Mouse (Mus musculus) heart, embryonic 15.5 days (tissue): ENCODE measurements at regions not wholly inside any gene's neighbourhood (a gene's known extent, or its start where the extent isn't known, plus 50 kb on each side); places are given as distances from the start of the nearest gene placed in this dataset.

Source experiments
- ATAC-seq: fragments of 200-750 bp; cut with Nextera tagmentation; replicated peaks from 2 replicates; pipeline ENCODE4 v1.8.0; 2017; ENCODE audit warnings: low read depth, moderate TSS enrichment; ENCODE audit not compliant: insufficient number of reproducible peaks, insufficient read depth, low FRiP score
- H3K27ac ChIP-seq: fragments of 300-500 bp; sonication (generic); 2 replicates; pipeline ENCODE4 v1.5.1; 2015; ENCODE audit warnings: mild to moderate bottlenecking, inconsistent platforms
- H3K27me3 ChIP-seq: fragments of 300-500 bp; sonication (generic); 2 replicates; pipeline ENCODE4 v1.6.1; 2015; ENCODE audit warnings: inconsistent platforms
- H3K36me3 ChIP-seq: fragments of 300-500 bp; sonication (generic); 2 replicates; pipeline ENCODE4 v1.6.1; 2015; ENCODE audit warnings: mild to moderate bottlenecking, inconsistent platforms
- H3K4me1 ChIP-seq: fragments of 300-500 bp; sonication (generic); replicated peaks from 2 replicates; pipeline ENCODE4 v1.6.1; 2015; ENCODE audit warnings: inconsistent platforms
- H3K4me2 ChIP-seq: fragments of 300-500 bp; sonication (generic); 2 replicates; pipeline ENCODE4 v1.6.1; 2015; ENCODE audit warnings: inconsistent platforms, mild to moderate bottlenecking, moderate library complexity
- H3K4me3 ChIP-seq: fragments of 300-500 bp; sonication (generic); 2 replicates; pipeline ENCODE4 v1.5.1; 2015; ENCODE audit warnings: mild to moderate bottlenecking, inconsistent platforms
- H3K9ac ChIP-seq: fragments of 300-500 bp; sonication (generic); 2 replicates; pipeline ENCODE4 v1.6.1; 2015; ENCODE audit warnings: mild to moderate bottlenecking, inconsistent platforms
- H3K9me3 ChIP-seq: fragments of 300-500 bp; sonication (generic); replicated peaks from 2 replicates; pipeline ENCODE4 v1.6.1; 2016; ENCODE audit warnings: inconsistent platforms
- WGBS: fragments of 180-500 bp; shearing (Covaris S2); methylation state at CpG from one replicate; pipeline ENCODE4 v1.1.7; 2015; ENCODE audit warnings: mixed read lengths; 5-methylcytosine and 5-hydroxymethylcytosine counted together

GRCm38 (mm10) chr11:57958233-57958632, 50.6 kb upstream of the Larp1 start:
- no peak overlapping the region for H3K9ac ChIP-seq

GRCm38 (mm10) chr11:57956909-57957308, 52.0 kb upstream of the Larp1 start:
- no peak for ATAC-seq

More at GRCm38 (mm10) chr11:57958233-57958632, 50.6 kb upstream of the Larp1 start:
- Histone ChIP-seq H3K36me3 (no peaks in the 10 kb centered on the region), H3K4me1 (peaks cover 12% of the 10 kb centered on the region), H3K27me3 (no peaks in the 10 kb centered on the region), H3K4me3 (no peak overlapping the region), H3K4me2 (no peak overlapping the region), H3K9me3 (no peaks in the 10 kb centered on the region), H3K27ac (no peak overlapping the region)
- 63% methylated on average over 7 of the region's 7 CpGs for WGBS
- ATAC-seq = no peak

GRCm38 (mm10) chr11:57956076-57956475, 52.8 kb upstream of the Larp1 start:
- Histone ChIP-seq H3K36me3 (no peaks in the 10 kb centered on the region), H3K4me3 (no peak overlapping the region), H3K9me3 (no peaks in the 10 kb centered on the region), H3K27ac (no peak overlapping the region), H3K4me2 (no peak overlapping the region), H3K9ac (no peak overlapping the region), H3K4me1 (peaks cover 7% of the 10 kb centered on the region), H3K27me3 (no peaks in the 10 kb centered on the region)
- 69% methylated on average over 2 of the region's 2 CpGs for WGBS
- ATAC-seq = no peak

More at GRCm38 (mm10) chr11:57956909-57957308, 52.0 kb upstream of the Larp1 start:
- Histone ChIP-seq H3K4me2 (no peak overlapping the region), H3K36me3 (no peaks in the 10 kb centered on the region), H3K4me1 (peaks cover 9% of the 10 kb centered on the region), H3K9me3 (no peaks in the 10 kb centered on the region), H3K9ac (no peak overlapping the region), H3K27me3 (no peaks in the 10 kb centered on the region), H3K4me3 (no peak overlapping the region), H3K27ac (no peak overlapping the region)
- 83% methylated on average over 9 of the region's 9 CpGs for WGBS

GRCm38 (mm10) chr11:57955476-57955875, 53.4 kb upstream of the Larp1 start:
- H3K4me2 ChIP-seq = no peak overlapping the region
- no peaks in the 10 kb centered on the region for H3K9me3 ChIP-seq
- no peak overlapping the region for H3K27ac ChIP-seq
- H3K4me1 ChIP-seq = peaks cover 5% of the 10 kb centered on the region; the same call in 1 of the 2 replicates
- WGBS = 86% methylated on average over 7 of the region's 7 CpGs
- no peaks in the 10 kb centered on the region for H3K36me3 ChIP-seq
- H3K9ac ChIP-seq = no peak overlapping the region
- H3K27me3 ChIP-seq = no peaks in the 10 kb centered on the region
- no peak overlapping the region for H3K4me3 ChIP-seq
- ATAC-seq = no peak

- no peak for ATAC-seq
- H3K36me3 ChIP-seq = no peaks in the 10 kb centered on the region
- H3K27me3 ChIP-seq = no peaks in the 10 kb centered on the region
- no peak overlapping the region for H3K27ac ChIP-seq
- no peak overlapping the region for H3K4me2 ChIP-seq
- peaks cover 5% of the 10 kb centered on the region; the same call in 1 of the 2 replicates for H3K4me1 ChIP-seq
- WGBS = 44% methylated on average over 10 of the region's 10 CpGs
- no peak overlapping the region for H3K9ac ChIP-seq
- H3K4me3 ChIP-seq = no peak overlapping the region
- H3K9me3 ChIP-seq = no peaks in the 10 kb centered on the region
Observed at GRCm38 (mm10) chr11:57954510-57955184, 54.2 kb upstream of the Larp1 start.

- Histone ChIP-seq H3K9ac (no peak overlapping the region), H3K4me2 (no peak overlapping the region), H3K4me3 (no peak overlapping the region), H3K27me3 (no peaks in the 10 kb centered on the region), H3K4me1 (peaks cover 5% of the 10 kb centered on the region; the same call in 1 of the 2 replicates), H3K9me3 (no peaks in the 10 kb centered on the region), H3K27ac (no peak overlapping the region), H3K36me3 (no peaks in the 10 kb centered on the region)
- 54% methylated on average over 7 of the region's 7 CpGs for WGBS
- no peak; the same call in 1 of the 2 replicates for ATAC-seq
Observed at GRCm38 (mm10) chr11:57953694-57954093, 55.2 kb upstream of the Larp1 start.

GRCm38 (mm10) chr11:57952619-57953018, 56.2 kb upstream of the Larp1 start:
- Histone ChIP-seq H3K4me2 (no peak overlapping the region), H3K9me3 (no peaks in the 10 kb centered on the region), H3K4me3 (no peak overlapping the region), H3K27me3 (no peaks in the 10 kb centered on the region), H3K4me1 (peaks cover 5% of the 10 kb centered on the region; the same call in 1 of the 2 replicates), H3K36me3 (no peaks in the 10 kb centered on the region), H3K9ac (no peak overlapping the region), H3K27ac (no peak overlapping the region)
- WGBS = 55% methylated on average over 3 of the region's 3 CpGs
- ATAC-seq = no peak

- Histone ChIP-seq H3K4me2 (no peak overlapping the region), H3K4me1 (peaks cover 5% of the 10 kb centered on the region; the same call in 1 of the 2 replicates), H3K9ac (no peak overlapping the region), H3K36me3 (no peaks in the 10 kb centered on the region), H3K9me3 (no peaks in the 10 kb centered on the region), H3K27me3 (no peaks in the 10 kb centered on the region), H3K27ac (no peak overlapping the region), H3K4me3 (no peak overlapping the region)
- no peak for ATAC-seq
- WGBS = 82% methylated on average over 20 of the region's 20 CpGs
Observed at GRCm38 (mm10) chr11:57951541-57952326, 57.1 kb upstream of the Larp1 start.

GRCm38 (mm10) chr11:57950989-57951388, 57.9 kb upstream of the Larp1 start:
- H3K4me2 ChIP-seq = no peak overlapping the region
- H3K27me3 ChIP-seq = no peaks in the 10 kb centered on the region
- no peak overlapping the region for H3K4me3 ChIP-seq
- no peak overlapping the region for H3K27ac ChIP-seq
- no peak for ATAC-seq
- WGBS = 1% methylated on average over 4 of the region's 4 CpGs
- no peak overlapping the region for H3K9ac ChIP-seq
- no peaks in the 10 kb centered on the region for H3K36me3 ChIP-seq
- H3K9me3 ChIP-seq = no peaks in the 10 kb centered on the region
- H3K4me1 ChIP-seq = peaks cover 5% of the 10 kb centered on the region; the same call in 1 of the 2 replicates

- Histone ChIP-seq H3K9me3 (no peaks in the 10 kb centered on the region), H3K4me2 (no peak overlapping the region), H3K9ac (no peak overlapping the region), H3K4me1 (no peaks in the 10 kb centered on the region), H3K4me3 (no peak overlapping the region), H3K36me3 (no peaks in the 10 kb centered on the region), H3K27me3 (no peaks in the 10 kb centered on the region), H3K27ac (no peak overlapping the region)
- no peak for ATAC-seq
- 69% methylated on average over 9 of the region's 9 CpGs for WGBS
Observed at GRCm38 (mm10) chr11:57949067-57949466, 59.8 kb upstream of the Larp1 start.

- Histone ChIP-seq H3K27ac (no peak overlapping the region), H3K27me3 (no peaks in the 10 kb centered on the region), H3K9ac (no peak overlapping the region), H3K36me3 (no peaks in the 10 kb centered on the region), H3K4me3 (no peak overlapping the region), H3K4me1 (no peaks in the 10 kb centered on the region), H3K4me2 (no peak overlapping the region), H3K9me3 (no peaks in the 10 kb centered on the region)
- ATAC-seq = no peak
- 72% methylated on average over 4 of the region's 4 CpGs for WGBS
Observed at GRCm38 (mm10) chr11:57947347-57947746, 61.5 kb upstream of the Larp1 start.
